In the genomic region with DNA sequence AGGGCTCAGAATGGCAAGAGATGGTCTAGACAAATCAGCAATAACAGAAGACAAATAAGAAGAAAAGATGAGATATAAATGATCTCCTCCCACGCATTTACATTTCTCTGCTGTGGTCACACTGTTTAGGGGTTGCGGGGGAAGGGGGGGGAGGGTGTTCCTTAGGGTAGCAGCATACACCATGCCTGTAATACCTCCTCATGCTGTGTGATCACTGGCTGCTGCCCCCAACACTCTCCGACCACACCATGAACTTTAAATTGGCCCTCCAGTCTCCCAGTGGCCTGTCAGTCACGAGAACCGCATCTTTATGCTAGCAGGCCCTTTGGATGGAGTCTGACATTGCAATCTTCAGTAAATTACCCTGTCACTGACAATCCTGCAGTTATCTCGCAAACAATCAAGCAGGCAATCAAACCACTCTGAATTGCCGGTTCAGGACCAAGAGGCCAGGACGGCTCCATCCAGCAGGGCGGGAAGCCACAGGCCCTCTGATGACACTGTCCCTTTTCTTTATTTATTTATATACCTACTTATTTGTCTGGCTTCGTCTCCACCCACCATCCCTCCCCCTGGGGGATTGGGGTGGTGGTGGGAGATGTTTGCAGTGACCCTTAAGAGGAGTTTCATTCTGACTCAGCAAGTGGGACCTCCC, we compare ENCODE assay signal across 14 mouse cellular contexts.
DNase-seq lines count a peak whose midpoint lies in the region; ATAC-seq and TF ChIP-seq lines count a peak whose summit lies in the region.
"Had no signal": no experiment of that assay in that cellular context is flagged by ENCODE, and none has a peak within 500 bp of the region (broad histone marks: within the 10 kb centered on the region; RNA-seq: fewer than 3 reads in every experiment).

No protein-coding gene starts in this region.

- no peak for DNase-seq in hindbrain, postnatal 0 days (ENCODE audit: low spot score)
- peak; percentile 10 for DNase-seq in embryo, embryonic 11 days
- no peak for DNase-seq in left cerebral cortex, adult 18-20 months (ENCODE audit: low spot score in 2 of 2)
- DNase-seq in lung, adult 18-20 months, result no peak
- DNase-seq: cerebellum, adult 8-10 months; kidney, adult 2 months; kidney, postnatal 10 days; lung, adult 2 months; right cerebral cortex, adult 18-20 months; thymus, postnatal 25 days had no signal

- H3K4me1 ChIP-seq in hindbrain, embryonic 12.5 days, result peaks cover 15% of the 10 kb centered on the region
- H3K4me1 ChIP-seq in hindbrain, postnatal 0 days (ENCODE audit: insufficient read depth, low read length), result peaks cover 17% of the 10 kb centered on the region
- 0 out of 2 replicates have a peak, but pooled peaks cover 3% of the 10 kb centered on the region for H3K4me1 ChIP-seq in embryonic facial prominence, embryonic 15.5 days
- H3K4me1 ChIP-seq in midbrain, embryonic 13.5 days (replicated peaks), result peaks cover 31% of the 10 kb centered on the region

- 46% methylated on average over 10 of the region's 10 CpGs for WGBS in hindbrain, embryonic 12.5 days
- WGBS in hindbrain, postnatal 0 days, result 63% methylated on average over 10 of the region's 10 CpGs
- WGBS in embryonic facial prominence, embryonic 15.5 days, result 48% methylated on average over 10 of the region's 10 CpGs
- WGBS in midbrain, embryonic 13.5 days, result 51% methylated on average over 10 of the region's 10 CpGs

- no peak overlapping the region for H3K4me3 ChIP-seq in hindbrain, embryonic 12.5 days
- H3K4me3 ChIP-seq in hindbrain, postnatal 0 days (ENCODE audit: low read length), result no peak overlapping the region
- no peak overlapping the region for H3K4me3 ChIP-seq in embryonic facial prominence, embryonic 15.5 days (replicated peaks)
- no peak overlapping the region for H3K4me3 ChIP-seq in midbrain, embryonic 13.5 days (replicated peaks)

- no peaks in the 10 kb centered on the region for H3K27me3 ChIP-seq in hindbrain, embryonic 12.5 days
- no peaks in the 10 kb centered on the region for H3K27me3 ChIP-seq in hindbrain, postnatal 0 days (ENCODE audit: insufficient read depth, low read length)
- no peaks in the 10 kb centered on the region for H3K27me3 ChIP-seq in embryonic facial prominence, embryonic 15.5 days
- 0 out of 2 replicates have a peak, but pooled peaks cover 2% of the 10 kb centered on the region for H3K27me3 ChIP-seq in midbrain, embryonic 13.5 days

- no peak overlapping the region for H3K4me2 ChIP-seq in hindbrain, embryonic 12.5 days (replicated peaks)
- H3K4me2 ChIP-seq in hindbrain, postnatal 0 days (ENCODE audit: low read depth, low read length), result no peak overlapping the region
- no peak overlapping the region for H3K4me2 ChIP-seq in embryonic facial prominence, embryonic 15.5 days (replicated peaks)
- H3K4me2 ChIP-seq in midbrain, embryonic 13.5 days (replicated peaks), result no peak overlapping the region
- H3K4me2 ChIP-seq: liver, embryonic 11.5 days had no signal

- H3K9me3 ChIP-seq in hindbrain, embryonic 12.5 days (replicated peaks), result no peaks in the 10 kb centered on the region
- no peaks in the 10 kb centered on the region for H3K9me3 ChIP-seq in hindbrain, postnatal 0 days (ENCODE audit: low read length)
- no peaks in the 10 kb centered on the region for H3K9me3 ChIP-seq in embryonic facial prominence, embryonic 15.5 days (replicated peaks)
- no peaks in the 10 kb centered on the region for H3K9me3 ChIP-seq in midbrain, embryonic 13.5 days

- H3K36me3 ChIP-seq in hindbrain, embryonic 12.5 days, result peaks cover 4% of the 10 kb centered on the region; the same call in 1 of the 2 replicates
- no peaks in the 10 kb centered on the region for H3K36me3 ChIP-seq in hindbrain, postnatal 0 days (ENCODE audit: insufficient read depth, low read length)
- H3K36me3 ChIP-seq in embryonic facial prominence, embryonic 15.5 days, result no peaks in the 10 kb centered on the region
- H3K36me3 ChIP-seq in midbrain, embryonic 13.5 days, result 0 out of 2 replicates have a peak, but pooled peaks cover 1% of the 10 kb centered on the region

- H3K27ac ChIP-seq in hindbrain, embryonic 12.5 days, result no peak overlapping the region
- no peak overlapping the region; the same call in 1 of the 2 replicates for H3K27ac ChIP-seq in hindbrain, postnatal 0 days
- H3K27ac ChIP-seq in embryonic facial prominence, embryonic 15.5 days (replicated peaks), result no peak overlapping the region
- no peak overlapping the region; the same call in 1 of the 2 replicates for H3K27ac ChIP-seq in midbrain, embryonic 13.5 days

- no peak overlapping the region for H3K9ac ChIP-seq in hindbrain, embryonic 12.5 days
- no peak overlapping the region for H3K9ac ChIP-seq in hindbrain, postnatal 0 days (replicated peaks; ENCODE audit: low read length)
- no peak overlapping the region for H3K9ac ChIP-seq in embryonic facial prominence, embryonic 15.5 days
- no peak overlapping the region for H3K9ac ChIP-seq in midbrain, embryonic 13.5 days (replicated peaks)

- peak; percentile 65 for ATAC-seq in hindbrain, embryonic 12.5 days (ENCODE audit: low FRiP score)
- no peak; the same call in 1 of the 2 replicates for ATAC-seq in hindbrain, postnatal 0 days
- peak; percentile 52; the same call in 1 of the 2 replicates for ATAC-seq in embryonic facial prominence, embryonic 15.5 days (ENCODE audit: insufficient number of reproducible peaks, low FRiP score, low TSS enrichment, low read depth)
- peak; percentile 53 for ATAC-seq in midbrain, embryonic 13.5 days

- TF ChIP-seq CTCF in hindbrain, postnatal 0 days (IDR thresholded peaks at IDR 0.05; ENCODE audit: low read depth), result no peak
